Comparison of ENCODE assay signal across 32 mouse cellular contexts in genomic region chr10:13975861-13976260, GRCm38 (mm10). TPM values are rescaled to one million over a fixed set of nuclear protein-coding genes. Genes with fewer than 3 reads are reported as not detected.
DNase-seq lines count a peak whose midpoint lies in the region; ATAC-seq and TF ChIP-seq lines count a peak whose summit lies in the region.
"Had no signal": no experiment of that assay in that cellular context is flagged by ENCODE, and none has a peak within 500 bp of the region (broad histone marks: within the 10 kb centered on the region; RNA-seq: fewer than 3 reads in every experiment).

No protein-coding gene starts in this region.

- no peaks in the 10 kb centered on the region for H3K36me3 ChIP-seq in heart, embryonic 11.5 days (ENCODE audit: control insufficient read depth, insufficient read depth, low read length)
- H3K36me3 ChIP-seq in heart, embryonic 13.5 days = 0 out of 2 replicates have a peak, but pooled peaks cover 4% of the 10 kb centered on the region
- H3K36me3 ChIP-seq in myocyte (ENCODE audit: control insufficient read depth, insufficient read depth) = no peaks in the 10 kb centered on the region
- H3K36me3 ChIP-seq: embryonic facial prominence, embryonic 12.5 days; forebrain, embryonic 10.5 days; G1E; kidney, embryonic 15.5 days; limb, embryonic 10.5 days; limb, embryonic 15.5 days; liver, embryonic 13.5 days; midbrain, embryonic 13.5 days; neural tube, embryonic 15.5 days; stomach, embryonic 15.5 days had no signal

- DNase-seq in gastrocnemius, adult 2 months = peak; percentile 44
- no peak for DNase-seq in gastrocnemius, postnatal 4 days (ENCODE audit: low spot score in 2 of 2)
- no peak for DNase-seq in heart, postnatal 14 days
- no peak for DNase-seq in kidney, postnatal 36 days
- no peak for DNase-seq in adrenal gland, postnatal 36 days
- DNase-seq: adrenal gland, postnatal 10 days; cerebellum, adult 11-12 months; cerebellum, adult 9-11 months; embryo, embryonic 11 days; gastrocnemius, postnatal 14 days; kidney, adult 18-20 months; kidney, postnatal 25 days; layer of hippocampus, postnatal 36 days; liver, embryonic 13.5 days; lung, adult 18-20 months; retina, postnatal 1 day; right cerebral cortex, postnatal 14 days had no signal

- H3K27ac ChIP-seq in gastrocnemius, adult 2 months = peak overlapping the region; percentile 83
- no peak overlapping the region for H3K27ac ChIP-seq in heart, embryonic 11.5 days (ENCODE audit: low read depth, low read length)
- peak overlapping the region; percentile 70 for H3K27ac ChIP-seq in heart, embryonic 13.5 days (replicated peaks)
- H3K27ac ChIP-seq: embryonic facial prominence, embryonic 12.5 days; forebrain, embryonic 10.5 days; hindbrain, embryonic 14.5 days; kidney, embryonic 15.5 days; limb, embryonic 10.5 days; limb, embryonic 15.5 days; liver, embryonic 13.5 days; macrophage; midbrain, embryonic 13.5 days; neural tube, embryonic 15.5 days; stomach, embryonic 15.5 days had no signal

- no peak for ATAC-seq in heart, embryonic 11.5 days (replicated peaks; ENCODE audit: insufficient number of reproducible peaks, low FRiP score, low TSS enrichment)
- no peak for ATAC-seq in heart, embryonic 13.5 days (ENCODE audit: extremely low read depth, insufficient number of reproducible peaks, low FRiP score, low TSS enrichment)
- ATAC-seq: lung, postnatal 0 days; midbrain, embryonic 13.5 days had no signal

- 60% methylated on average over 4 of the region's 4 CpGs for WGBS in heart, embryonic 11.5 days (ENCODE audit: insufficient replicate concordance)
- WGBS in heart, embryonic 13.5 days = 54% methylated on average over 4 of the region's 4 CpGs

- TF ChIP-seq POLR2A in myocyte (IDR thresholded peaks at IDR 0.05; ENCODE audit: insufficient read length, low read depth) = no peak

- H3K4me1 ChIP-seq in heart, embryonic 11.5 days (ENCODE audit: control insufficient read depth, insufficient read depth, low read length) = peaks cover 28% of the 10 kb centered on the region
- H3K4me1 ChIP-seq in heart, embryonic 13.5 days = peaks cover 56% of the 10 kb centered on the region
- H3K4me1 ChIP-seq: embryonic facial prominence, embryonic 12.5 days; forebrain, embryonic 10.5 days; limb, embryonic 10.5 days; liver, embryonic 13.5 days; stomach, embryonic 15.5 days had no signal

- H3K4me2 ChIP-seq in heart, embryonic 11.5 days = peak overlapping the region; percentile 23; the same call in 1 of the 2 replicates
- H3K4me2 ChIP-seq in heart, embryonic 13.5 days = peak overlapping the region; percentile 48
- peak overlapping the region; percentile 35 for H3K4me2 ChIP-seq in myocyte (ENCODE audit: low read depth)
- H3K4me2 ChIP-seq: embryonic facial prominence, embryonic 12.5 days; hindbrain, embryonic 14.5 days; kidney, embryonic 15.5 days; limb, embryonic 15.5 days; liver, embryonic 13.5 days; midbrain, embryonic 13.5 days; neural tube, embryonic 15.5 days; stomach, embryonic 15.5 days had no signal

- intact Hi-C loops in gastrocnemius, adult 2 months (cut with DNase I) = no loop called here
- intact Hi-C loops in heart, postnatal 14 days (cut with DNase I) = no loop called here

- H3K9ac ChIP-seq in heart, embryonic 11.5 days (ENCODE audit: low read depth, low read length) = no peak overlapping the region
- H3K9ac ChIP-seq in heart, embryonic 13.5 days = no peak overlapping the region
- H3K9ac ChIP-seq: embryonic facial prominence, embryonic 12.5 days; hindbrain, embryonic 14.5 days; kidney, embryonic 15.5 days; limb, embryonic 15.5 days; liver, embryonic 13.5 days; midbrain, embryonic 13.5 days; neural tube, embryonic 15.5 days; stomach, embryonic 15.5 days had no signal

- no peaks in the 10 kb centered on the region for H3K27me3 ChIP-seq in heart, embryonic 11.5 days (ENCODE audit: control insufficient read depth, insufficient read depth, low read length)
- no peaks in the 10 kb centered on the region for H3K27me3 ChIP-seq in heart, embryonic 13.5 days (replicated peaks)
- no peaks in the 10 kb centered on the region for H3K27me3 ChIP-seq in myocyte (ENCODE audit: control insufficient read depth, insufficient read depth, insufficient read length)
- H3K27me3 ChIP-seq: embryonic facial prominence, embryonic 12.5 days; kidney, embryonic 15.5 days; limb, embryonic 15.5 days; liver, embryonic 13.5 days; midbrain, embryonic 13.5 days; neural tube, embryonic 15.5 days; stomach, embryonic 15.5 days had no signal

- peak overlapping the region; percentile 45 for H3K4me3 ChIP-seq in gastrocnemius, adult 2 months
- no peak overlapping the region for H3K4me3 ChIP-seq in heart, embryonic 11.5 days (ENCODE audit: low read depth, low read length)
- H3K4me3 ChIP-seq in heart, embryonic 13.5 days = no peak overlapping the region
- H3K4me3 ChIP-seq in myocyte = no peak overlapping the region
- H3K4me3 ChIP-seq: embryonic facial prominence, embryonic 12.5 days; forebrain, embryonic 10.5 days; kidney, embryonic 15.5 days; limb, embryonic 10.5 days; limb, embryonic 15.5 days; liver, embryonic 13.5 days; midbrain, embryonic 13.5 days; neural tube, embryonic 15.5 days; stomach, embryonic 15.5 days had no signal

- TF ChIP-seq CTCF in gastrocnemius, adult 2 months (IDR thresholded peaks at IDR 0.05) = no peak

- H3K79me2 ChIP-seq in myocyte (ENCODE audit: control insufficient read depth, insufficient read depth) = peaks cover 97% of the 10 kb centered on the region

- H3ac ChIP-seq in myocyte (ENCODE audit: control insufficient read depth, insufficient read length) = no peak overlapping the region

- no peaks in the 10 kb centered on the region for H3K9me3 ChIP-seq in heart, embryonic 11.5 days (replicated peaks; ENCODE audit: control insufficient read depth, low read length)
- H3K9me3 ChIP-seq in heart, embryonic 13.5 days = no peaks in the 10 kb centered on the region
- H3K9me3 ChIP-seq: embryonic facial prominence, embryonic 12.5 days; forebrain, embryonic 10.5 days; G1E; kidney, embryonic 15.5 days; limb, embryonic 10.5 days; limb, embryonic 15.5 days; liver, embryonic 13.5 days; midbrain, embryonic 13.5 days; neural tube, embryonic 15.5 days; stomach, embryonic 15.5 days had no signal

TF ChIP-seq in myocyte, 11 proteins besides CTCF, POLR2A, EP300 and RAD21:
- TF ChIP-seq MAX (IDR thresholded peaks at IDR 0.05; ENCODE audit: low read depth) = no peak
- no peak for TF ChIP-seq POLR2AphosphoS2 (IDR thresholded peaks at IDR 0.05; ENCODE audit: insufficient read length, low read depth)
- no peak for TF ChIP-seq TCF12 (IDR thresholded peaks at IDR 0.05; ENCODE audit: insufficient read depth, poor library complexity, severe bottlenecking)
- TF ChIP-seq TCF3 (IDR thresholded peaks at IDR 0.05; ENCODE audit: insufficient read length, low read depth) = no peak
- no peak for TF ChIP-seq MYOD1 (IDR thresholded peaks at IDR 0.05; ENCODE audit: control insufficient read depth in 1 of 3, insufficient read length in 2 of 3, low read depth in 2 of 3)
- no peak for TF ChIP-seq CEBPB (IDR thresholded peaks at IDR 0.05; ENCODE audit: insufficient read depth, poor library complexity, severe bottlenecking)
- TF ChIP-seq USF1 (IDR thresholded peaks at IDR 0.05; ENCODE audit: low read depth) = no peak
- no peak for TF ChIP-seq REST (IDR thresholded peaks at IDR 0.05; ENCODE audit: insufficient read depth, insufficient read length)
- TF ChIP-seq MYOG (IDR thresholded peaks at IDR 0.05; ENCODE audit: control insufficient read depth in 1 of 3, insufficient read depth in 1 of 3, insufficient read length in 2 of 3, low read depth in 2 of 3) = no peak

RNA-seq across cellular contexts. Expression of gene Hivep2, which starts 10.0 kb away (rescaled TPM):
- 10 to 100 TPM; 40.5 to 42.0 TPM for total RNA-seq in gastrocnemius, adult 2 months (2021)
- total RNA-seq in gastrocnemius, postnatal 4 days (2021) = 10 to 100 TPM; 58.4 to 64.3 TPM
- 7.3 and 8.0 TPM in 2 replicates for polyA plus RNA-seq in heart, embryonic 11.5 days (2014; fragmentation: Nextera tagmentation; extraction: Ambion mirVana)
- 10 to 100 TPM; 28.1 to 28.8 TPM for total RNA-seq in heart, postnatal 14 days (2021)
- 3.8 and 4.2 TPM in 2 replicates for polyA plus RNA-seq in heart, embryonic 13.5 days (2015; fragmentation: Nextera tagmentation; extraction: Ambion mirVana)
- 9.6 TPM for polyA plus RNA-seq in myocyte (2012; fragmentation: generic; extraction: Trizol)
- 10 to 100 TPM; 33.7 to 35.1 TPM for total RNA-seq in adrenal gland, postnatal 36 days (2021)
- polyA plus RNA-seq: G1E had no signal
